Mouse (Mus musculus): ENCODE results near the gene Pitpnm2. TPM values are rescaled to one million over a fixed set of nuclear protein-coding genes. Genes with fewer than 3 reads are reported as not detected.

The Pitpnm2 gene
- polyA plus RNA-seq, 1 experiment from 2014 or later: 3.0 TPM

- H3K36me3 ChIP-seq (replicated peaks): peaks cover 57% of the 10 kb centered on the region
- WGBS: 2% methylated on average over 64 of the region's 64 CpGs
- H3K4me1 ChIP-seq: peaks cover 55% of the 10 kb centered on the region
- H3K9me3 ChIP-seq: no peaks in the 10 kb centered on the region
- DNase-seq (ENCODE audit: extremely low spot score, low spot score): peak; percentile 81
- peak within 1 kb of the TSS; percentile 98 for H3K4me3 ChIP-seq
- peak within 1 kb of the TSS; percentile 95 for H3K27ac ChIP-seq
- H3K27me3 ChIP-seq (ENCODE audit: poor library complexity, severe bottlenecking): no peaks in the 10 kb centered on the region
Observed at GRCm38 (mm10) chr5:124115990-124116845, 133.3 kb downstream of the Pitpnm2 start, which contains the start of gene Arl6ip4. TSS of gene Arl6ip4 (plus strand) at chr5:124116089.

GRCm38 (mm10) chr5:124115531-124115930 lies 134.0 kb downstream of the Pitpnm2 start:
- H3K36me3 ChIP-seq (replicated peaks): peaks cover 50% of the 10 kb centered on the region
- DNase-seq (ENCODE audit: extremely low spot score, low spot score): no peak
- H3K4me1 ChIP-seq: peaks cover 60% of the 10 kb centered on the region
- peak overlapping the region; percentile 95 for H3K27ac ChIP-seq
- no peaks in the 10 kb centered on the region for H3K27me3 ChIP-seq (ENCODE audit: poor library complexity, severe bottlenecking)
- 23% methylated on average over 7 of the region's 7 CpGs for WGBS
- peak overlapping the region; percentile 98 for H3K4me3 ChIP-seq
- no peaks in the 10 kb centered on the region for H3K9me3 ChIP-seq

GRCm38 (mm10) chr5:124114276-124115025 lies 135.1 kb downstream of the Pitpnm2 start:
- Histone ChIP-seq H3K27me3 (ENCODE audit: poor library complexity, severe bottlenecking) (no peaks in the 10 kb centered on the region), H3K36me3 (replicated peaks) (peaks cover 39% of the 10 kb centered on the region), H3K9me3 (no peaks in the 10 kb centered on the region), H3K4me1 (peaks cover 55% of the 10 kb centered on the region), H3K27ac (no peak overlapping the region), H3K4me3 (no peak overlapping the region)
- 92% methylated on average over 24 of the region's 24 CpGs for WGBS
- no peak for DNase-seq (ENCODE audit: extremely low spot score, low spot score)

GRCm38 (mm10) chr5:124113030-124113429 lies 136.5 kb downstream of the Pitpnm2 start:
- Histone ChIP-seq H3K4me1 (peaks cover 50% of the 10 kb centered on the region), H3K27me3 (ENCODE audit: poor library complexity, severe bottlenecking) (no peaks in the 10 kb centered on the region), H3K9me3 (no peaks in the 10 kb centered on the region), H3K27ac (peak overlapping the region; percentile 94), H3K36me3 (replicated peaks) (peaks cover 25% of the 10 kb centered on the region), H3K4me3 (peak overlapping the region; percentile 93)
- peak; percentile 60 for DNase-seq (ENCODE audit: extremely low spot score, low spot score)
- WGBS: 20% methylated on average over 14 of the region's 14 CpGs

GRCm38 (mm10) chr5:124112531-124112930 lies 137.0 kb downstream of the Pitpnm2 start:
- WGBS: under 1% methylated on average over 18 of the region's 18 CpGs

GRCm38 (mm10) chr5:124111742-124112497 lies 137.6 kb downstream of the Pitpnm2 start, which contains the start of gene Ogfod2:
TSS of gene Ogfod2 (plus strand) at chr5:124112297.
- no peaks in the 10 kb centered on the region for H3K27me3 ChIP-seq (ENCODE audit: poor library complexity, severe bottlenecking)
- peaks cover 38% of the 10 kb centered on the region for H3K4me1 ChIP-seq
- H3K4me3 ChIP-seq: peak within 1 kb of the TSS; percentile 93
- 1% methylated on average over 66 of the region's 66 CpGs for WGBS
- peaks cover 14% of the 10 kb centered on the region for H3K36me3 ChIP-seq (replicated peaks)
- H3K9me3 ChIP-seq: no peaks in the 10 kb centered on the region
- peak; percentile 98 for DNase-seq (ENCODE audit: extremely low spot score, low spot score)
- peak within 1 kb of the TSS; percentile 94 for H3K27ac ChIP-seq

More at GRCm38 (mm10) chr5:124112531-124112930, 137.0 kb downstream of the Pitpnm2 start:
- DNase-seq (ENCODE audit: extremely low spot score, low spot score): no peak
- H3K4me3 ChIP-seq: peak overlapping the region; percentile 93
- peaks cover 20% of the 10 kb centered on the region for H3K36me3 ChIP-seq (replicated peaks)
- H3K4me1 ChIP-seq: peaks cover 45% of the 10 kb centered on the region
- no peaks in the 10 kb centered on the region for H3K27me3 ChIP-seq (ENCODE audit: poor library complexity, severe bottlenecking)
- peak overlapping the region; percentile 94 for H3K27ac ChIP-seq
- no peaks in the 10 kb centered on the region for H3K9me3 ChIP-seq

GRCm38 (mm10) chr5:124111077-124111741 lies 138.4 kb downstream of the Pitpnm2 start:
- Histone ChIP-seq H3K4me3 (peak overlapping the region; percentile 93), H3K27ac (peak overlapping the region; percentile 94), H3K4me1 (peaks cover 33% of the 10 kb centered on the region), H3K9me3 (no peaks in the 10 kb centered on the region), H3K36me3 (replicated peaks) (peaks cover 13% of the 10 kb centered on the region), H3K27me3 (ENCODE audit: poor library complexity, severe bottlenecking) (no peaks in the 10 kb centered on the region)
- 28% methylated on average over 17 of the region's 17 CpGs for WGBS
- peak; percentile 55 for DNase-seq (ENCODE audit: extremely low spot score, low spot score)

- Histone ChIP-seq H3K36me3 (replicated peaks) (no peaks in the 10 kb centered on the region; the same call in 1 of the 2 replicates), H3K4me3 (no peak overlapping the region), H3K9me3 (no peaks in the 10 kb centered on the region), H3K4me1 (no peaks in the 10 kb centered on the region), H3K27me3 (ENCODE audit: poor library complexity, severe bottlenecking) (no peaks in the 10 kb centered on the region), H3K27ac (no peak overlapping the region)
- 96% methylated on average over 9 of the region's 9 CpGs for WGBS
- no peak for DNase-seq (ENCODE audit: extremely low spot score, low spot score)
Observed at GRCm38 (mm10) chr5:124103552-124103951, 146.0 kb downstream of the Pitpnm2 start.

- H3K27ac ChIP-seq: no peak overlapping the region
- H3K4me3 ChIP-seq: no peak overlapping the region
- H3K4me1 ChIP-seq: no peaks in the 10 kb centered on the region
- WGBS: 86% methylated on average over 3 of the region's 3 CpGs
- H3K27me3 ChIP-seq (ENCODE audit: poor library complexity, severe bottlenecking): no peaks in the 10 kb centered on the region
- H3K36me3 ChIP-seq (replicated peaks): no peaks in the 10 kb centered on the region; the same call in 1 of the 2 replicates
- no peaks in the 10 kb centered on the region for H3K9me3 ChIP-seq
- DNase-seq (ENCODE audit: extremely low spot score, low spot score): no peak
Observed at GRCm38 (mm10) chr5:124103020-124103419, 146.5 kb downstream of the Pitpnm2 start.

- H3K27ac ChIP-seq: no peak overlapping the region
- H3K36me3 ChIP-seq (replicated peaks): no peaks in the 10 kb centered on the region; the same call in 1 of the 2 replicates
- WGBS: 88% methylated on average over 6 of the region's 6 CpGs
- H3K9me3 ChIP-seq: no peaks in the 10 kb centered on the region
- no peaks in the 10 kb centered on the region for H3K4me1 ChIP-seq
- H3K27me3 ChIP-seq (ENCODE audit: poor library complexity, severe bottlenecking): no peaks in the 10 kb centered on the region
- no peak for DNase-seq (ENCODE audit: extremely low spot score, low spot score)
- H3K4me3 ChIP-seq: no peak overlapping the region
Observed at GRCm38 (mm10) chr5:124102326-124102725, 147.2 kb downstream of the Pitpnm2 start.

GRCm38 (mm10) chr5:124100128-124101044 lies 149.2 kb downstream of the Pitpnm2 start:
- Histone ChIP-seq H3K36me3 (replicated peaks) (no peaks in the 10 kb centered on the region; the same call in 1 of the 2 replicates), H3K27me3 (ENCODE audit: poor library complexity, severe bottlenecking) (peaks cover 3% of the 10 kb centered on the region), H3K27ac (no peak overlapping the region), H3K9me3 (no peaks in the 10 kb centered on the region), H3K4me3 (no peak overlapping the region), H3K4me1 (peaks cover 8% of the 10 kb centered on the region)
- no peak for DNase-seq (ENCODE audit: extremely low spot score, low spot score)
- WGBS: 91% methylated on average over 11 of the region's 11 CpGs

Measured in forebrain, embryonic 10.5 days (tissue).